Mouse (Mus musculus) granulocyte monocyte progenitor cell, adult 5-6 weeks (primary cell): ENCODE measurements around the gene AY074887. TPM values are rescaled to one million over a fixed set of nuclear protein-coding genes. Genes with fewer than 3 reads are reported as not detected.

Source experiments
- ATAC-seq: replicated peaks from 2 replicates; pipeline ENCODE4 v1.8.0; 2016; ENCODE audit warnings: mild to moderate bottlenecking, moderate TSS enrichment, inconsistent platforms; ENCODE audit not compliant: poor library complexity, severe bottlenecking
- total RNA-seq, 2 experiments: library from RNA; stranded (forward) in 1 of 2; stranded (reverse) in 1 of 2; fragments of 200-712, 200-1000 nt in 1 of 2; fragments of >200 nt in 1 of 2; fragmentation: Nextera tagmentation in 1 of 2; gene quantifications; 2 replicates each; pipeline ENCODE4 v1.2.3; 2014 to 2017

Gene AY074887
- total RNA-seq, 2 experiments from 2014 or later, result not detected

- ATAC-seq, result no peak
These were observed 32.6 kb downstream of the AY074887 start for GRCm38 (mm10) chr9:54918191-54918590.

- peak; percentile 99 for ATAC-seq
These were observed 33.7 kb downstream of the AY074887 start, which contains the start of gene Hykk for GRCm38 (mm10) chr9:54917010-54917677. Hykk (plus strand) TSS chr9:54917283.

GRCm38 (mm10) chr9:54916401-54916800 is 34.4 kb downstream of the AY074887 start:
- ATAC-seq, result no peak

- no peak for ATAC-seq
These were observed 35.2 kb downstream of the AY074887 start for GRCm38 (mm10) chr9:54915576-54915975.

GRCm38 (mm10) chr9:54909446-54909845 is 41.4 kb downstream of the AY074887 start:
- ATAC-seq, result no peak

Other genes starting within 250 kb of the AY074887 start
- gene Wdr61, start 216.5 kb downstream of the AY074887 start, total RNA-seq (2014; fragmentation: Nextera tagmentation), result 76.8 and 87.4 TPM in 2 replicates
- 96.0 and 107 TPM in 2 replicates for gene Wdr61, start 216.5 kb downstream of the AY074887 start, total RNA-seq (2017)
- gene Crabp1, start 186.2 kb downstream of the AY074887 start, total RNA-seq (2014; fragmentation: Nextera tagmentation), result not detected in 2 replicates
- gene Crabp1, start 186.2 kb downstream of the AY074887 start, total RNA-seq (2017), result not detected in 2 replicates
- gene Ireb2, start 87.2 kb downstream of the AY074887 start, total RNA-seq (2014; fragmentation: Nextera tagmentation), result 31.6 and 48.7 TPM in 2 replicates
- gene Ireb2, start 87.2 kb downstream of the AY074887 start, total RNA-seq (2017), result 24.9 and 31.9 TPM in 2 replicates
- not detected in 2 replicates for gene Hykk, start 33.7 kb downstream of the AY074887 start, total RNA-seq (2014; fragmentation: Nextera tagmentation)
- gene Hykk, start 33.7 kb downstream of the AY074887 start, total RNA-seq (2017), result not detected in 2 replicates
- 265 and 329 TPM in 2 replicates for gene Psma4, start 208 bp downstream of the AY074887 start, total RNA-seq (2014; fragmentation: Nextera tagmentation)
- 370 and 473 TPM in 2 replicates for gene Psma4, start 208 bp downstream of the AY074887 start, total RNA-seq (2017)
- gene Chrna5, start 29.9 kb upstream of the AY074887 start, total RNA-seq (2014; fragmentation: Nextera tagmentation), result not detected in 2 replicates
- not detected in 2 replicates for gene Chrna5, start 29.9 kb upstream of the AY074887 start, total RNA-seq (2017)
- not detected in 2 replicates for gene Chrna3, start 75.6 kb upstream of the AY074887 start, total RNA-seq (2014; fragmentation: Nextera tagmentation)
- not detected in 2 replicates for gene Chrna3, start 75.6 kb upstream of the AY074887 start, total RNA-seq (2017)
- not detected in 2 replicates for gene Chrnb4, start 97.8 kb upstream of the AY074887 start, total RNA-seq (2014; fragmentation: Nextera tagmentation)
- gene Chrnb4, start 97.8 kb upstream of the AY074887 start, total RNA-seq (2017), result not detected in 2 replicates
- 31.9 and 37.6 TPM in 2 replicates for gene Ube2q2, start 197.9 kb upstream of the AY074887 start, total RNA-seq (2014; fragmentation: Nextera tagmentation)
- 46.8 and 51.0 TPM in 2 replicates for gene Ube2q2, start 197.9 kb upstream of the AY074887 start, total RNA-seq (2017)